Mouse (Mus musculus) CH12.LX (cell line): ENCODE data around the gene Mcts2. TPM values are rescaled to one million over a fixed set of nuclear protein-coding genes. Genes with fewer than 3 reads are reported as not detected.

Experiments used
- DNase-seq: peaks from one replicate; pipeline ENCODE4 v3.0.0-alpha.2; 2013; ENCODE audit errors: extremely low read depth
- H3K27ac ChIP-seq: 2 replicates; pipeline ENCODE4 v1.5.1; 2012; ENCODE audit warnings: low read depth, mild to moderate bottlenecking, control low read depth, moderate library complexity; ENCODE audit not compliant: insufficient read depth
- H3K27me3 ChIP-seq: replicated peaks from 2 replicates; pipeline ENCODE3; 2012; ENCODE audit warnings: inconsistent platforms
- H3K36me3 ChIP-seq, 2 experiments: replicated peaks in 1 of 2; 2 replicates each; pipeline versions ENCODE3 to v1.6.1; 2012; ENCODE audit warnings: inconsistent platforms in 1 of 2, low read length in 1 of 2, mild to moderate bottlenecking in 1 of 2, mixed read lengths in 1 of 2, moderate library complexity in 1 of 2; ENCODE audit not compliant: control insufficient read depth in 1 of 2, insufficient read depth in 1 of 2
- H3K4me1 ChIP-seq, 2 experiments: 2 replicates each; pipeline ENCODE4 v1.6.1; 2012; ENCODE audit warnings: inconsistent platforms in 1 of 2, moderate library complexity in 1 of 2; ENCODE audit not compliant: insufficient read depth in 2 of 2, control insufficient read depth in 1 of 2
- H3K4me2 ChIP-seq: 2 replicates; pipeline ENCODE4 v1.6.1; 2012; ENCODE audit warnings: low read depth, mild to moderate bottlenecking, control low read depth; ENCODE audit not compliant: poor library complexity, insufficient read depth, severe bottlenecking
- H3K4me3 ChIP-seq, 3 experiments: fragments of 150-350 bp in 1 of 3; sonication (generic) in 1 of 3; replicated peaks in 1 of 3; 2 replicates each; pipeline versions ENCODE3 to v1.5.1; 2011 to 2012; ENCODE audit warnings: low read depth in 2 of 3, low read length in 2 of 3, mild to moderate bottlenecking in 2 of 3, moderate library complexity in 2 of 3, control low read depth in 1 of 3, improper control_type of control experiment in 1 of 3, inconsistent platforms in 1 of 3, mixed read lengths in 1 of 3; ENCODE audit not compliant: poor library complexity in 1 of 3
- H3K79me2 ChIP-seq: replicated peaks from 2 replicates; pipeline ENCODE4 v1.6.1; 2012; ENCODE audit warnings: mild to moderate bottlenecking, moderate library complexity; ENCODE audit not compliant: control insufficient read depth, poor library complexity, insufficient read depth, severe bottlenecking; ENCODE audit errors: extremely low read depth
- H3K9ac ChIP-seq: 2 replicates; pipeline ENCODE4 v1.6.1; 2012; ENCODE audit warnings: low read depth, mild to moderate bottlenecking, control low read depth, moderate library complexity; ENCODE audit not compliant: insufficient read depth
- H3K9me3 ChIP-seq: replicated peaks from 2 replicates; pipeline ENCODE3; 2012; ENCODE audit warnings: low read length, inconsistent platforms, mixed read lengths
- BHLHE40 ChIP-seq: IDR thresholded peaks from 2 replicates; pipeline ENCODE4 v1.6.1; 2011; ENCODE audit warnings: mild to moderate bottlenecking, low read depth, low read length, improper control_type of control experiment
- ETS1 ChIP-seq: conservative IDR thresholded peaks from 2 replicates; pipeline ENCODE4 v1.6.1; 2012; ENCODE audit warnings: low read depth, mild to moderate bottlenecking, inconsistent platforms, low read length, improper control_type of control experiment, moderate library complexity
- MAX ChIP-seq: IDR thresholded peaks from 2 replicates; pipeline ENCODE4 v1.6.1; 2011; ENCODE audit warnings: low read length, improper control_type of control experiment
- MAZ ChIP-seq: IDR thresholded peaks from 2 replicates; pipeline ENCODE4 v1.6.1; 2012; ENCODE audit warnings: low read depth, mild to moderate bottlenecking, inconsistent platforms, low read length, improper control_type of control experiment, moderate library complexity
- MEF2A ChIP-seq: IDR thresholded peaks from 2 replicates; pipeline ENCODE4 v1.6.1; 2014; ENCODE audit warnings: low read depth, mild to moderate bottlenecking, inconsistent platforms, low read length, improper control_type of control experiment, borderline replicate concordance
- MXI1 ChIP-seq: IDR thresholded peaks from 2 replicates; pipeline ENCODE4 v1.6.1; 2011; ENCODE audit warnings: mild to moderate bottlenecking, low read depth, low read length, improper control_type of control experiment
- NRF1 ChIP-seq: IDR thresholded peaks from 2 replicates; pipeline ENCODE4 v1.6.1; 2014; ENCODE audit warnings: low read depth, mild to moderate bottlenecking, inconsistent platforms, low read length, improper control_type of control experiment, moderate library complexity
- PAX5 ChIP-seq: IDR thresholded peaks from 2 replicates; pipeline ENCODE4 v1.6.1; 2012; ENCODE audit warnings: low read length, inconsistent platforms, mixed read lengths
- POLR2A ChIP-seq: IDR thresholded peaks from 2 replicates; pipeline ENCODE4 v1.6.1; 2011; ENCODE audit warnings: low read depth, mild to moderate bottlenecking, improper control_type of control experiment, low read length
- SMC3 ChIP-seq: IDR thresholded peaks from 2 replicates; pipeline ENCODE4 v1.6.1; 2011; ENCODE audit warnings: low read depth, low read length, improper control_type of control experiment
- TCF12 ChIP-seq: IDR thresholded peaks from 2 replicates; pipeline ENCODE4 v1.6.1; 2014; ENCODE audit warnings: low read depth, mild to moderate bottlenecking, inconsistent platforms, low read length, improper control_type of control experiment
- dilution Hi-C: fragments of 300-500 bp; cut with MboI; formaldehyde crosslinking; loops from 2 replicates; pipeline ENCODE4 v1.14.3; 2020; ENCODE audit warnings: low sequenced_read_pairs; ENCODE audit not compliant: extremely low pct_unique_long_range_greater_than_20kb, extremely low pct_ligation_motif_present
- in situ Hi-C: fragments of 300-500 bp; cut with MboI; formaldehyde crosslinking; loops from 3 replicates; pipeline ENCODE4 v1.14.3; 2019; ENCODE audit warnings: low sequenced_read_pairs, low pct_ligation_motif_present, low pct_unique_long_range_greater_than_20kb, mixed read lengths
- polyA plus RNA-seq: library from polyadenylated mRNA; unstranded; fragments of >175 nt; gene quantifications from 2 replicates; pipeline ENCODE4 v1.2.1, GENCODE M21; 2012; ENCODE audit warnings: low read depth; ENCODE audit not compliant: insufficient read length
- total RNA-seq, 2 experiments: library from RNA; depleted of rRNA; stranded (reverse); fragments of 300-350 nt in 1 of 2; fragments of >200 nt in 1 of 2; gene quantifications; 2 replicates each; pipeline ENCODE4 v1.2.3; 2012 to 2014

Mcts2 gene
- total and polyA plus RNA-seq, 3 experiments, result 1.5 to 3.3 (median 3.2) TPM

- Histone ChIP-seq H3K79me2 (no peaks in the 10 kb centered on the region), H3K36me3 (peaks cover 0 to 3% of the 10 kb centered on the region in 2 experiments), H3K27ac (no peak overlapping the region), H3K9me3 (no peaks in the 10 kb centered on the region), H3K4me2 (0 out of 2 replicates have a peak overlapping the region, but pooled peaks have one; percentile 69), H3K4me1 (peaks cover 29 to 64% of the 10 kb centered on the region in 2 experiments), H3K9ac (no peak overlapping the region), H3K4me3 (no peak overlapping the region), H3K27me3 (no peaks in the 10 kb centered on the region)
- in situ Hi-C loops, result no loop called here
- TF ChIP-seq MAX, result no peak
- TF ChIP-seq POLR2A, result no peak
- no peak for TF ChIP-seq PAX5
- no peak for TF ChIP-seq MXI1
- TF ChIP-seq TCF12, result no peak
- TF ChIP-seq BHLHE40, result no peak
- dilution Hi-C loops, result no loop called here
- no peak for DNase-seq
These were observed 48.0 kb upstream of the Mcts2 start for GRCm38 (mm10) chr2:152638865-152639264.

GRCm38 (mm10) chr2:152639406-152640113, 47.3 kb upstream of the Mcts2 start:
- peak; percentile 77 for DNase-seq
- Histone ChIP-seq H3K4me3 (no peak overlapping the region), H3K36me3 (peaks cover 0 to under 1% of the 10 kb centered on the region in 2 experiments), H3K4me2 (peak overlapping the region; percentile 69), H3K9ac (0 out of 2 replicates have a peak overlapping the region, but pooled peaks have one; percentile 4), H3K27ac (peak overlapping the region; percentile 12), H3K79me2 (no peaks in the 10 kb centered on the region), H3K27me3 (no peaks in the 10 kb centered on the region), H3K9me3 (no peaks in the 10 kb centered on the region), H3K4me1 (peaks cover 28 to 61% of the 10 kb centered on the region in 2 experiments)
- TF ChIP-seq ETS1 (peak; percentile 71), TCF12 (peak; percentile 49; the same call in 1 of the 2 replicates), NRF1 (0 out of 2 replicates have a peak, but pooled peaks have one; percentile 11), MAZ (no peak), SMC3 (no peak), MEF2A (0 out of 2 replicates have a peak, but pooled peaks have one; percentile 9)
- in situ Hi-C loops (no loop called here), dilution Hi-C loops (no loop called here)
